Mouse (Mus musculus): ENCODE results near the gene Psma2. TPM values are rescaled to one million over a fixed set of nuclear protein-coding genes. Genes with fewer than 3 reads are reported as not detected.
A peak's percentile ranks its signal among the peaks of the same experiment; 100 is the strongest.

Gene Psma2
- polyA plus RNA-seq, 1 experiment from 2014 or later = 153 TPM

DNA sequence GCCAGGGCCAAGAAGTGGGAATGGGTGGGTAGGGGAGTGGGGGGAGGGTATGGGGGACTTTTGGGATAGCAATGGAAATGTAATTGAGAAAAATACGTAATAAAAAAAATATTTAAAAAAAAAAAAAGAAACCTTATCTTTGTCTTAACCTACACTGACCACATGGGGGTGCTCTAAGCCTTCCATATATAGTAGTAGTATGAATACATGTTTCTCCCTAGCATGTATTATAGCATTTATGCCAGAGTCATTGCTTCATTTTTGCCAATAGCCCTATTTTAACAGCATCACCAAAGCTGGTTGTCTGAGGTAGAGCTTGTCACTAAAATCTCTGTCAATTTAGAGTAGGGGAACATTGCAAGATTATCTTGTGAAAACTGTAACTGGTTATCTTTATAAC, 36.3 kb downstream of the Psma2 start:
- peak; percentile 43 for TF ChIP-seq CTCF (IDR thresholded peaks at IDR 0.05)
- CTCF ChIA-PET = interaction anchor here (1.0 to 1.4 kb wide), 2 partner anchors 13 to 16 kb away, joined by 3 read pairs; no protein-coding TSS in a partner anchor
- POLR2A ChIA-PET = no interaction called here
- DNase-seq (ENCODE audit: low read depth, low spot score) = no peak
- no peaks in the 10 kb centered on the region for H3K27me3 ChIP-seq
- in situ Hi-C loops (cut with MboI; ENCODE audit: low pct_unique_long_range_greater_than_20kb) = no loop called here
- no peak for ATAC-seq

DNA sequence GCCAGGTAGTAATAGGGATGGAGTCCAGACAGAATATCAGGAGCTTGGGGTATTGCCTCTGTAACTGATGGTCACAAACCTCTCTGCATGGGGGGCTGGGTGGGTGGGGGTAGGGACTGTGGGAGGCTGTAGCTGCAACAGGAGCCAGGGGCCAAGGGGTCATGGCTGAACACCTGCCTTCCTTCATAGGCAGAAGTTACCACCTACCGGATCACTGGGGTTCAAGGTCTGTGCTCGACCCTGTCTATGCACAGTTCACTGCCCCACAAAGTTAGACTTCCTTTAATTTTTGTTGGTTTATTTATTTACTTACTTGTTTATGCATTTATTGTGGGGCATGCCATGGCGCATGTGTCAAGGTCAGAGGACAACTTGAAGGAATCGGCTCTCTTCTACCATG, 54.1 kb downstream of the Psma2 start:
- in situ Hi-C loops (cut with MboI; ENCODE audit: low pct_unique_long_range_greater_than_20kb) = loop anchor here (25.0 kb wide), 1 partner anchor 1320 kb away; no protein-coding TSS in a partner anchor
- ChIA-PET POLR2A (no interaction called here), CTCF (no interaction called here)
- no peak for TF ChIP-seq CTCF (IDR thresholded peaks at IDR 0.05)
- no peaks in the 10 kb centered on the region for H3K27me3 ChIP-seq
- DNase-seq (ENCODE audit: low read depth, low spot score) (no peak), ATAC-seq (no peak)

DNA sequence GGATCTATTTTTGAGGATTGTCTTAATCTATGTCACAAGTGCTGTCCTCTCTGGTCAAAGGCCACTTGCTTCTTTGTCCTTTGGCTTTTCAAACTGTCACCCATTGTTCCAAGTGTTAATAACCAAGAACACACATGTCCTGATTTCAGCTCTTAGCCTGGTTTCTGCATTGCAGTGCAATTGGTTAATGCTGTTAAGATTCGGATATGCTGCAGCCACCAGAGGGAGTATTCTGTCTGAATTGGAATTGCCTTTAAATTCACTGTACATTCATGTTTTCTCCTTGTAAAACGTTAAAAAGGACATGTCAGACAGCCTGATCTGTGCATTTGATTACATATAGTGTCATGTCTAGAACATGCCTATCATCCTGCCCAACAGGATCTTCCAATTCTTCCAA, 57.3 kb downstream of the Psma2 start:
- ChIA-PET POLR2A (no interaction called here), CTCF (no interaction called here)
- no peaks in the 10 kb centered on the region for H3K27me3 ChIP-seq
- ATAC-seq = no peak
- in situ Hi-C loops (cut with MboI; ENCODE audit: low pct_unique_long_range_greater_than_20kb) = loop anchor here (5.0 to 25.0 kb wide), 2 partner anchors 1087 to 1317 kb away; no protein-coding TSS in a partner anchor
- TF ChIP-seq CTCF (IDR thresholded peaks at IDR 0.05) = peak; percentile 59
- DNase-seq (ENCODE audit: low read depth, low spot score) = no peak

DNA sequence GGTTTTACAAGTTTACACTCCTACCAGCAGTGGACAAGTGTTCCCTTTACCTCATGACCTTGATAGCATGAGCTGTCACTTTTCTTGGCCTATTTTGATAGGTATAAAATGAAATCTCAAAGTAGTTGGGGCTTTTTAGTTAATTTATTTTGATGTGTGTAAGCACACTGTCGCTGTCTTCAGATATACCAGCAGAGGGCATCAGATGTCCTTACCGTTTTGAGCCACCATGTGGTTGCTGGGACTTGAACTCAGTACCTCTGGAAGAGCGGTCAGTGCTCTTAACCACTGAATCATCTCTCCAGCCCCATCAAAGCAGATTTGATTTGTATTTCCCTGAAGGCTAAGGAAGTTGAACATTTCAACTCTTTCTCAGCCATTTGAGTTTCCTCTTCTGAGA, 75.9 kb downstream of the Psma2 start:
- H3K27me3 ChIP-seq = no peaks in the 10 kb centered on the region
- DNase-seq (ENCODE audit: low read depth, low spot score) (no peak), ATAC-seq (no peak)
- POLR2A ChIA-PET = no interaction called here
- in situ Hi-C loops (cut with MboI; ENCODE audit: low pct_unique_long_range_greater_than_20kb) = no loop called here
- peak; percentile 57 for TF ChIP-seq CTCF (IDR thresholded peaks at IDR 0.05)
- CTCF ChIA-PET = interaction anchor here (0.7 kb wide), 1 partner anchor 11 kb away, joined by 3 read pairs; no protein-coding TSS in a partner anchor

DNA sequence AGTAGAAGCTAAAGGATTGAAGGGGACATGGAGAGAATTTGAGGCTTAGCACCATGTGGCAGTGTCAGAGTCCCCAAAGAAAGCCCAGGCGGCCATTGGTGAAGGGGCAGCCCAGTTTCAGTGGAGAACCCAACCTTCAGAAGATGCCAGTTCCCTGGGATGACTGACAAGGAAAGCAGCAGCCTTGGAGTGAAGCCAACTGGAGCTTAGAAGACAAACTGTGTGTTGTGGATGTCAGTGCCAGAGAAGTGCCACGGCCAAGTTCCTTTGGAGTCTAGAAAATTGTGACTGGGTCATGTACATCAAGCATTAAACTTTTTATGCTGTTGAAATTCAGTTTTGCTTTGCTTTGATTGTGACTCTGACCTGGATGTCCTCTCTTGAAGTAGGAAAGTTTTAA, 103.8 kb downstream of the Psma2 start:
- TF ChIP-seq CTCF (IDR thresholded peaks at IDR 0.05) = no peak
- ChIA-PET POLR2A (no interaction called here), CTCF (no interaction called here)
- H3K27me3 ChIP-seq = peaks cover 6% of the 10 kb centered on the region
- ATAC-seq (no peak), DNase-seq (ENCODE audit: low read depth, low spot score) (no peak)
- in situ Hi-C loops (cut with MboI; ENCODE audit: low pct_unique_long_range_greater_than_20kb) = no loop called here

DNA sequence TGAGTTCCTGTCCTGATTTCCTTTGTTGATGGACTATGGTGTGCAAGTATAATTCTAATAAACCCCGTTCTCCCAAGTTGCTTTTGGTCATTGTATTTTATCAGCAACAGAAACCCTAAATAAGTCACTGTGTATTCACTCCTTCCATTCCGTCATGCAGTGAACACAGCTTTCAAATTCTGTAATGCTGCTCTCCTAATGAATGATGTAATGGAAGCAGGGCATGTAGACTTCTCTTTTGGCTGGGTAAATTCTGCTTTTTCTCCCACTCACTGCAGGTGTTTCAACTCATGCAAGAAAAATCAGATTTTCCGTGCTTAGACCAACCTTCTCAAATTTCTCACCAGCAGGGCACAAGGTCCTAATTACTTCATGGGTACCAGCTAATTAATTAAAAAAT, 104.7 kb downstream of the Psma2 start:
- CTCF ChIA-PET = no interaction called here
- in situ Hi-C loops (cut with MboI; ENCODE audit: low pct_unique_long_range_greater_than_20kb) = no loop called here
- POLR2A ChIA-PET = no interaction called here
- H3K27me3 ChIP-seq = peaks cover 6% of the 10 kb centered on the region
- no peak for ATAC-seq
- DNase-seq (ENCODE audit: low read depth, low spot score) = no peak
- TF ChIP-seq CTCF (IDR thresholded peaks at IDR 0.05) = no peak

Other genes starting within 250 kb of the Psma2 start
- not detected for gene Hecw1, start 90.0 kb upstream of the Psma2 start, polyA plus RNA-seq (2021)
- gene Mrpl32, start 75 bp upstream of the Psma2 start, polyA plus RNA-seq (2021) = 48.0 TPM
- 19.7 TPM for gene AW209491, start 16.9 kb downstream of the Psma2 start, polyA plus RNA-seq (2021)